Mouse (Mus musculus) megakaryocyte, embryonic 14.5 days (primary cell): ENCODE data around the gene Cdk14.

Experiments
- FLI1 ChIP-seq: IDR thresholded peaks from 2 replicates; pipeline ENCODE4 v1.6.1; 2012; ENCODE audit warnings: low read length, inconsistent platforms, mixed read lengths
- GATA1 ChIP-seq: IDR thresholded peaks from 3 replicates; pipeline ENCODE4 v1.6.1; 2012; ENCODE audit warnings: mixed read lengths, low read length, inconsistent platforms, borderline replicate concordance

DNA sequence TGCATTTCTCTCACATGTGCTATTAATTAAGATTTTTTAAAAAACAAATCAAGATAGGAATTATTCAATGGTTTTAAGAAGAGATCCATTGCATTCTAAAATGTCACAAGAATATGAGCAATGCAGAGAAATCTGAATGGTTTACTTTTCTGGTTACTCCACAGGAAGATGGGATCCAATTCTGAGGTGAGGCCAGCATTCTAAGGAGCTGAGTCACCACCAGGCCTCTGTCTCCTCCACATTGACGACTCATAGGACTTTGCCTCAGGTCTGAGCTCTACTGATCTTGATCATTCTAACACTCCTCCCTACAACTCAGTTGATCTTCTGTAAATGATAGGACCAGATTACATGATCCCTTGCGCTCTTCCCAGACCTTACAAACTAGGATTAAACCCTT lies 239.4 kb downstream of the Cdk14 start:
- TF ChIP-seq GATA1: no peak
- TF ChIP-seq FLI1: no peak
